Mouse (Mus musculus): ENCODE measurements around the gene Gm20683. TPM values are rescaled to one million over a fixed set of nuclear protein-coding genes. Genes with fewer than 3 reads are reported as not detected.

The Gm20683 gene
- total and polyA plus RNA-seq, 2 experiments from 2014 or later, result 1.5 TPM; not detected in 1

GRCm38 (mm10) chr17:25825311-25825710, 16.3 kb downstream of the Gm20683 start:
- Histone ChIP-seq H3K36me3 (replicated peaks; ENCODE audit: control insufficient read depth, insufficient read depth, low read length) (peaks cover 20% of the 10 kb centered on the region), H3K27ac (ENCODE audit: low read depth) (no peak overlapping the region), H3K27me3 (ENCODE audit: control insufficient read depth, insufficient read depth, low read length) (peaks cover 8% of the 10 kb centered on the region), H3K4me2 (ENCODE audit: low read depth, low read length) (no peak overlapping the region), H3K9ac (replicated peaks; ENCODE audit: low read depth, low read length) (no peak overlapping the region), H3K9me3 (replicated peaks; ENCODE audit: control insufficient read depth, low read length) (no peaks in the 10 kb centered on the region), H3K4me1 (ENCODE audit: control insufficient read depth, insufficient read depth) (peaks cover 23% of the 10 kb centered on the region), H3K4me3 (ENCODE audit: low read depth, low read length) (no peak overlapping the region)
- ATAC-seq (ENCODE audit: insufficient read depth, low read depth) (no peak), DNase-seq (ENCODE audit: low spot score) (no peak)
- TF ChIP-seq EP300 (IDR thresholded peaks at IDR 0.05; ENCODE audit: low read depth), result no peak
- no peak for TF ChIP-seq CTCF (IDR thresholded peaks at IDR 0.05; ENCODE audit: low read depth)
- 88% methylated on average over 6 of the region's 6 CpGs for WGBS

- peaks cover 16% of the 10 kb centered on the region for H3K27me3 ChIP-seq (ENCODE audit: control insufficient read depth, insufficient read depth, low read length)
- TF ChIP-seq CTCF (IDR thresholded peaks at IDR 0.05; ENCODE audit: low read depth) (no peak), EP300 (IDR thresholded peaks at IDR 0.05; ENCODE audit: low read depth) (no peak)
- H3K4me2 ChIP-seq (ENCODE audit: low read depth, low read length), result peak overlapping the region; percentile 77
- H3K4me1 ChIP-seq (ENCODE audit: control insufficient read depth, insufficient read depth), result peaks cover 20% of the 10 kb centered on the region
- WGBS, result 67% methylated on average over 17 of the region's 17 CpGs
- peak overlapping the region; percentile 69; the same call in 1 of the 2 replicates for H3K4me3 ChIP-seq (ENCODE audit: low read depth, low read length)
- H3K27ac ChIP-seq (ENCODE audit: low read depth), result no peak overlapping the region
- no peak for DNase-seq (ENCODE audit: low spot score)
- peaks cover 17% of the 10 kb centered on the region for H3K36me3 ChIP-seq (replicated peaks; ENCODE audit: control insufficient read depth, insufficient read depth, low read length)
- H3K9me3 ChIP-seq (replicated peaks; ENCODE audit: control insufficient read depth, low read length), result no peaks in the 10 kb centered on the region
- ATAC-seq (ENCODE audit: insufficient read depth, low read depth), result no peak
- no peak overlapping the region for H3K9ac ChIP-seq (replicated peaks; ENCODE audit: low read depth, low read length)
These were observed 17.0 kb downstream of the Gm20683 start for GRCm38 (mm10) chr17:25824362-25825142.

DNA sequence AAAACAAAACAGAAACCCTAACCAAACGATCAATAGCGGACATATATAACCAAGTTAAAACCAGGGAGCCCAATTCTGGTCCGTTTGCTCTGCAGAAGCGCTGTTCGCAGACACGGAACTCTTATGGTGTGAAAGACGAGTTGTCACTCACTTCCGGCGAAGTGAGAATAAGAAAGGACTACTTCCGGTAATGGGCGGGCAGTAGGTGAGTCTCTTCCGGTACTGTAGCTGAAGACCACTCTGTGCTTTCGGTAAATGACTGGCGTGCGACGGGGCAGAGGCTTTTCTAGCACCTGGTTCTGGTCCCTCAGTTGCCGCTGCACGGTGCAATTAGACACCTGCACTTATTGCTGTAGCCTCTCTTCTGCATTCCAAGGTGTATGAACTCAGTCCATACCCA, 18.1 kb downstream of the Gm20683 start, which contains the start of gene Wdr24:
Wdr24 (plus strand) TSS at position 176 of the 400 bp plus-strand sequence.
- TF ChIP-seq CTCF (IDR thresholded peaks at IDR 0.05; ENCODE audit: low read depth) (no peak), EP300 (IDR thresholded peaks at IDR 0.05; ENCODE audit: low read depth) (no peak)
- peak; percentile 80 for ATAC-seq (ENCODE audit: insufficient read depth, low read depth)
- WGBS, result under 1% methylated on average over 18 of the region's 18 CpGs
- Histone ChIP-seq H3K9me3 (replicated peaks; ENCODE audit: control insufficient read depth, low read length) (no peaks in the 10 kb centered on the region), H3K4me3 (ENCODE audit: low read depth, low read length) (peak within 1 kb of the TSS; percentile 69), H3K4me2 (ENCODE audit: low read depth, low read length) (peak within 1 kb of the TSS; percentile 77), H3K27me3 (ENCODE audit: control insufficient read depth, insufficient read depth, low read length) (peaks cover 25% of the 10 kb centered on the region), H3K9ac (replicated peaks; ENCODE audit: low read depth, low read length) (peak within 1 kb of the TSS; percentile 59), H3K4me1 (ENCODE audit: control insufficient read depth, insufficient read depth) (peaks cover 13% of the 10 kb centered on the region), H3K27ac (ENCODE audit: low read depth) (peak within 1 kb of the TSS; percentile 30; the same call in 1 of the 2 replicates), H3K36me3 (replicated peaks; ENCODE audit: control insufficient read depth, insufficient read depth, low read length) (peaks cover 17% of the 10 kb centered on the region)
- peak; percentile 89 for DNase-seq (ENCODE audit: low spot score)

DNA sequence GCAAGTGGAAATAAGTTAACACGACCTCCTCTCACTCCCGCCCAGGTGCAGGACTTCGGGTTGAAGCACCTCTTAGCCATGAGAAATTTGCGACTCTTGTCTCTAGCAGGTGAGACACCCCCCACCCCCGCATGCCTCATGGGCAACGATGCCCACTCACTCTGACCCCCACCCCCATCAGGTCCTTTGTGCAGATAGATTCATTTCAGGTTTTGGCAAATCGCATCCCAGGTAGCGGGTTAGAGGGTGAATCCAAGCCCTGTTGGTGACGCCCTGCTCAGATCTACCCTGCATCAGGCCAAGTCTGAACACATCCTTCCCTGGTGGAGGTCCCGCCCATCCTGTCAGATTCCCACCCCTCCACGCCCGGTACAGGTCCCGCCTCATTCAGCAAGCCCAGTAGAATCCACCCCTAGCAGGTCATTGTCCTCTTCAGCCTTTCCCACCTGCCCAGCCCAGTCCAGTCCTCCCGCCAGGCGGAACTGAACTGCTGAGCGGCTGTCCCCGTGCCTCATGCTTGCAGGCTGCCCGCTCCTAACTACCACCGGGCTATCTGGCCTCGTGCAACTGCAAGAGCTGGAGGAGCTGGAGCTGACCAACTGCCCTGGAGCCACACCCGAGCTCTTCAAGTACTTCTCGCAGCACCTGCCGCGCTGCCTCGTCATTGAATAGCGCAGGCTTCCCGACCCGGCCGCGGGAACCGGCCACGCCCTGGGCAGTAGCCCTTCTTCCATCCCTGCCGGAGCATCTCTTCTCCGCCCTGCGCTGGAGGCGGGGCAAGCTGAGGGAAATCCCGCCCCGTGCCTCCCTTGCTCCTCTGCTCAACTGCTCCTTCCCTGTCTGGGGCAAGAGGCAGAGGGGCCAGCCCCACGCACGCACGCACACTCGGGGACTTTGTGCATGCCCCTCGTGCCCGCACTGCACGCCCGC, 22.4 kb downstream of the Gm20683 start:
- Histone ChIP-seq H3K9me3 (replicated peaks; ENCODE audit: control insufficient read depth, low read length) (no peaks in the 10 kb centered on the region), H3K4me3 (ENCODE audit: low read depth, low read length) (no peak overlapping the region), H3K27me3 (ENCODE audit: control insufficient read depth, insufficient read depth, low read length) (peaks cover 45% of the 10 kb centered on the region), H3K36me3 (replicated peaks; ENCODE audit: control insufficient read depth, insufficient read depth, low read length) (no peaks in the 10 kb centered on the region), H3K27ac (ENCODE audit: low read depth) (no peak overlapping the region), H3K9ac (replicated peaks; ENCODE audit: low read depth, low read length) (no peak overlapping the region), H3K4me2 (ENCODE audit: low read depth, low read length) (no peak overlapping the region), H3K4me1 (ENCODE audit: control insufficient read depth, insufficient read depth) (peaks cover 4% of the 10 kb centered on the region)
- no peak for TF ChIP-seq CTCF (IDR thresholded peaks at IDR 0.05; ENCODE audit: low read depth)
- TF ChIP-seq EP300 (IDR thresholded peaks at IDR 0.05; ENCODE audit: low read depth), result no peak
- ATAC-seq (ENCODE audit: insufficient read depth, low read depth), result no peak
- 6% methylated on average over 46 of the region's 46 CpGs for WGBS
- no peak for DNase-seq (ENCODE audit: low spot score)

GRCm38 (mm10) chr17:25817662-25818061, 23.9 kb downstream of the Gm20683 start:
- no peaks in the 10 kb centered on the region for H3K9me3 ChIP-seq (replicated peaks; ENCODE audit: control insufficient read depth, low read length)

More at GRCm38 (mm10) chr17:25817662-25818061, 23.9 kb downstream of the Gm20683 start:
- no peak for TF ChIP-seq CTCF (IDR thresholded peaks at IDR 0.05; ENCODE audit: low read depth)
- TF ChIP-seq EP300 (IDR thresholded peaks at IDR 0.05; ENCODE audit: low read depth), result no peak
- Histone ChIP-seq H3K4me3 (ENCODE audit: low read depth, low read length) (no peak overlapping the region), H3K27me3 (ENCODE audit: control insufficient read depth, insufficient read depth, low read length) (peaks cover 54% of the 10 kb centered on the region), H3K36me3 (replicated peaks; ENCODE audit: control insufficient read depth, insufficient read depth, low read length) (no peaks in the 10 kb centered on the region), H3K27ac (ENCODE audit: low read depth) (no peak overlapping the region), H3K4me2 (ENCODE audit: low read depth, low read length) (no peak overlapping the region), H3K9ac (replicated peaks; ENCODE audit: low read depth, low read length) (no peak overlapping the region), H3K4me1 (ENCODE audit: control insufficient read depth, insufficient read depth) (no peaks in the 10 kb centered on the region)
- DNase-seq (ENCODE audit: low spot score) (no peak), ATAC-seq (ENCODE audit: insufficient read depth, low read depth) (no peak)
- 71% methylated on average over 11 of the region's 11 CpGs for WGBS

Data from heart, postnatal 0 days (tissue).